Mouse (Mus musculus) right cerebral cortex, postnatal 10 days (tissue): ENCODE measurements around the gene Nab2.
A peak's percentile ranks its signal among the peaks of the same experiment; 100 is the strongest.

ENCODE experiments used
- DNase-seq, 2 experiments: peaks; one replicate each; pipeline ENCODE4 v3.0.0; 2021; ENCODE audit warnings: low spot score in 2 of 2

Nab2 gene

DNA sequence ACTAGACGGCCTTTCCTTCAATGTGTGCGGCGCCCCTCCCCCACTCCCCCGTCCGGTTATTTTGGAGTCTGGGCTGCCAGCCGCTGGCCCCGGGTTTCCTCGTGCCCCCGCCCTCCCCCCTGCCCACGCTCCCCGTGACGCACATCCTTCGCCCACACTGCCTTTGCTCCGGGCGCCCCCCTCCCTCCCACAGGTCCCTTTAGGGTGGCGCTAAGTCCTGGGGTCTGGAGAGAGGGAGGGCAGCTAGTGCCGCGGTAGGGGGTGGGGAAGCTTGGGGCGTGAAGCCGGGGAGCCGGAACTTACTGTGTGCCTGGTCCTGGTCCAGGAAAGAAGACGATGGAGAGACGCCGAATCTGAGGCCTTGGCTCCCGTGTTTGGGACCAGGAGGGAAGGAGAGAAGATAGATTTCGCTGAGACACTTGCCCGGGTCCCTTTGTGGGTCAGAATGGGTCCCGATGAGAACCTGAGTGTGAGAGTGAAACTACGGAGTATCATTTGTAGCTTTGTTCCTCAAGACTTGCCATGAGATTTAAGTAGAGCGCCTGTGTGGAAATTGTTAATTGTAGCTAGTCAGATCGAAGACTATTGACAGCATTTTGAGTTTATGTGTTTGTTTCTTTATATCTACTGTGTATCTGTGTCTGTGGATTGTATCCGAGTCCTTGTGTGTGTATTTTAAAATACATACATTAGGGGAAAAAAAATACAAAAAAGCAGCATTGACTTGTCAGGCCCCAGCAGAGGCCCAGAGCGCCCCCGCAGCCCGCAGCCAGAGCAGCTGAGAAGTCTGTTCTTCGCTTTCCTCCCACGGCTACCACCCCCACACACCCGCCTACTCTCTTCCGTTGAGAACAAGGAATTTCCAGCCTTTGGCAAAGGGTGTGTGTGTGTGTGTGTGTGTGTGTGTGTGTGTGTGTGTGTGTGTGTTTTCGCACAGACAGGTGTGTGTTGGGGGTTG lies at the start of gene Nab2:
Gene Nab2 (minus strand): TSS at position 476 of the 958 bp plus-strand sequence.
- peak; percentile 88 to 89 for DNase-seq

DNA sequence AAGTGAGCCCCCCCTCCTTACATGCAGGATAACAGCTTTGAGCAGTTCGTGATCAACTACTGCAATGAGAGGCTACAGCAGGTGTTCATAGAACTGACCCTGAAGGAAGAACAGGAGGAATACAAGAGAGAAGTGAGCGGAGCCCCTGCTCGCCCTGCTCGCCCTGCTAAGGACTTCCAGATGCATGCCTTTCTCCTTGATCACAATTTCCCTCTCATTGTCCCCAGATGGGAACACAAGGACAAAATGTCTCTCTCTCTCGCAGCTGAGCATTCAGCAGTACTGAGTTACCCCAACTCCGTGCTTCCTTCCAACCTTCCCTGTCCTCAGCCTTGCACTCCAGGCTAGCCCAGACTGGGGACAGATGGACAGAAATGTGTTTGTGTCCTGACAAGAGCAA lies 44.4 kb upstream of the Nab2 start:
- no peak for DNase-seq

DNA sequence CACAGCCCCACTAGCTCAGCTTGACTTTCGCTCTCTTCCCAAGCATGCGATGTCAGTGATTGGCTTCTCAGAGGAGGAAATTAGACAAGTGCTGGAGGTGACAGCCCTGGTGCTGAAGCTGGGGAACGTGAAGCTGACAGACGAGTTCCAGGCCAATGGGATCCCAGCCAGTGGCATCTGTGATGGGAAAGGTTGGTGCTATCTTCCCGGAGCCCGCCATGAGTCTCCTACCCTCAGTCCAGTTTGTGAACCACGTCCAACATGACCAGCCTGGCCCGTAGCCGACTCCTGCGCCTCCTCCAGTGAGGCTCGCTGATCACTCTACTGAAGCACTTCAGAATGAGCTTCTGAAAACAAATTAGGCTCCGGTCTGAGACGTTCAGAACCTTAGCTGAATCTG lies 42.0 kb upstream of the Nab2 start:
- no peak for DNase-seq

DNA sequence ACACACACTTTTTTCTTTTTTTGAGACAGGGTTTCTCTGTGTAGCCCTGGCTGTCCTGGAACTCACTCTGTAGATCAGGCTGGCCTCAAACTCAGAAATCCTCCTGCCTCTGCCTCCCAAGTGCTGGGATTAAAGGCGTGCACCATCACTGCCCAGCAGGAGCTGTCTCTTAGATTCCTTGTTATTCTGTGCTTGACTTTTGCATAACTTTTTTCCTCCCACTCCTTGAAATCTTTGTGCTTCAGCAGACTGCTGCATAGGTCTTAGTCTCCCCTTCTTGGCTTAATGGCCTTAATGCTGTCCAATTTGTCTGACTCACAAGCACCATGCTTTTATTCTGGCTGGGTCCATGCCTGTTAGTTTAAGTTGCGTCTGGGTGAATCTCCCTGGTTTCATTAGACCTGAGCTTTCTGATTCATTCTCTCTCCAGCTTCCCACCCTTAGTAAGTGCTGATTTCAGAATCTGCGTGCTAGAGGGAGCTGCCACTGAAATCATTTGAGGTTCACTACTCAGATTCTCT lies 40.5 kb upstream of the Nab2 start:
- DNase-seq, result no peak

DNA sequence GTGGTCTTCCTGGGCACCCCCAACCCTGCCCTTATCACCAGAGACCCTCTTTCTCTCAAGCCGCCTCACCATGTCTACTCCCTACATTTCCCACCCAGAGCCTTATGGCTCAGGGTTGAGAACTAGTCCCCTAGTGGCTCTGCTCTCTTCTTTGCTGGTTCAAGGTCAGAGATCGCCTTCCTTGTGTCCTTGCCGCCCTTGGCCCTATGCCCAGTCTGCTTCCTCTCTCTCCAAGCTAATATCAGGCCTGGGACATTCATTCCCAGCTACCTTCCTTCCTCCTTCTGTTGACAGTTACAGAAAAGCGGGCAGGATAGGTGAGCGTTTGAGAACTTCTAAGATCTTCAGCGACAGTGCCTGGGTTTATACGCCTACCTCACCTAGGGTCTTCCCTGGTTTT lies 39.4 kb upstream of the Nab2 start:
- no peak for DNase-seq

DNA sequence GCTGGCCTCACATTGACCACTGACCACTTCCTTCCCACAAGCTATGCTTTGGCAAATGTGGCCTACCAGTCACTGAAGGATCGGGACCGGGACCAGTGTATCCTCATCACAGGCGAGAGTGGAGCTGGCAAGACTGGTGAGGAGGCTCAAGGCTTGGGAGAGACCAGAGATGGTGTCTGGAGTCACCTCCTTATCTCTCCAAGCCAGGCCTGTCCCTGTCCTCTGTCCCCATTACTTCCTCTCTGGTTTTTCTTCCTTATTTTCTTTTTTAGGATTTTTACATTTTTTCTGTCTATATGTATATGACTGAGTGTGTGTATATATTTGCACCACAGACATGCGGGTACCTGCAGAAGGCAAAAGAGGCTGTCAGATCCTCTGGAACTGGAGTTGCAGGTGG lies 37.4 kb upstream of the Nab2 start:
- no peak for DNase-seq

DNA sequence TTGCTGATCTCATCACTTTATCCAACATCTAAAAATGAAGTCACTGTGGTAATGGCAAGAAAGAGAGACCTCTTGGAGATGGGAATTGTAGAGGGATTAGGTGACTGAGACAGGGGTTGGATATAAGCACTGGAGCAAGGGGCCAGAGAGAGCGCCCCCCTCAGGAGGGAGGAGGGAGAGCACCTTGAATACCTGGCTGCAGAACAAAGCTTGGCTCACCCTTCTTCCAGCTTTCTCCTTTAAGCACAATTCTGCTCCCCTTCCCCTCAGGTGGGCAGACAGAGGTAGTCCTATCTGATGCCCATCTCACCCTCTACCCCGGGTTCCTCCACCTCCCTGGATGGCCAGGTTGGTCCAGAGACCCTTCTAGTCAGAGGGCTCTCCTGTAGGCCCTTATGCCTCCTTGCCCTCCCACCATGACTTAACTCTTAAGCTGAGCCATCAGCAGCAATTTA lies 36.4 kb upstream of the Nab2 start, which contains the start of gene Myo1a:
Gene Myo1a (plus strand): TSS at position 405 of the 455 bp plus-strand sequence.
- DNase-seq, result no peak

DNA sequence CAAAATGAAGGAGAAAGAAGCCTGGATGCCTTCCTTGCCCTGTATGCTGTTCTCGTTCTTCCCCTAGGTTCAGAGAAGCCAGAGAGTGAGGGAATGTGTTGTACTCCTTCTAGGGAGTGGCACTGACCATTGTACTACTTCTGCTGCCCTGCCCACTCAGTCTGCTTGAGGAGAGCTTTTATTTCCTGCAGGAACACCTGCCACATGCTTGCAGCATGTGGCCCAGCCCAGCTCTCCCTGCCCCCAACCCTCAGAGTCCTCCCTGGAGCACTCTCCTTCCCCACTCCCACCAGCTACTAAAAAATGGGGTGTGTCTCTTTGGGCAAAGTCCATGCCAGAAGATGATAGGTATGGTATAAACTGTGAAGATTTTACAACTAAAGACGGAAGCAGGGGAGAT lies 35.9 kb upstream of the Nab2 start:
- no peak for DNase-seq

DNA sequence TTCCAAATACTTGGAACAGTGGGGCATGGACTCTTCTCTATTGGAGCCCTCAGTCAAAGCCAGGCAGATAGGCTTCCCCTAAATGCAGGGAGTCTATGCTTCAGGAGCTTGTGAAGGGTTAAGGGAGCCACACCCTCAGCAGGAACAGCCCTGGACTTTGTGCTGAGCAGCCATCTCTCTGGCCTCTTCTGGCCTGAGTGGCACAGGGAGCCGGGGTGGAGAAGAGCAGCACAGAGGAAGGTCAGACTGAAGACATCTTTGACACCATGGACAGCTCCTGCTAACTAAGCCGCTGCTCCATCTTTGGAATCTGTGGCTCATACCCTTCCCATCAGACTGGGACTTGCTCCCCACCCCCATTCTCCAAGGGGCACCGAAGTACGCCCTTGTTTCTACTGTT lies 34.9 kb upstream of the Nab2 start:
- DNase-seq, result no peak

DNA sequence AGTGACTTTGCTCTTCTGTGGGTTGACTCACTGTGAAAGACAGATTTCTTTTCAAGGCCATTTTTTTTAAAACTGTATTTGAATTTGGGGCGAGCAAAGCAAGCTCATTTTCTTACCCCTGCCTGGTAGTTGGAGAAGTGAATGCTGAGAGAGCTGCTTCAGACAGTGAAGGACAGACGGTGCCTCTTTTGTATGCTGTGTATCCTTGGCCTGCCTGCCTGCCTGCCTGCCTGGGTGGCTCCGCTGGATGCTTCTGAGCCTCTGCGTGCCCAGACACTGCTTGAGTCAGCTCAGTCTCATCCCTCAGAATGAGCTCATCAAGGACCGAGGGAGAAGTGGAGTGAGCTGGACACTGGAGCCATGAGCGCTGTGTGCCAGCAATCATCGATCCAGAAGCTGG lies 30.6 kb upstream of the Nab2 start:
- DNase-seq, result no peak

DNA sequence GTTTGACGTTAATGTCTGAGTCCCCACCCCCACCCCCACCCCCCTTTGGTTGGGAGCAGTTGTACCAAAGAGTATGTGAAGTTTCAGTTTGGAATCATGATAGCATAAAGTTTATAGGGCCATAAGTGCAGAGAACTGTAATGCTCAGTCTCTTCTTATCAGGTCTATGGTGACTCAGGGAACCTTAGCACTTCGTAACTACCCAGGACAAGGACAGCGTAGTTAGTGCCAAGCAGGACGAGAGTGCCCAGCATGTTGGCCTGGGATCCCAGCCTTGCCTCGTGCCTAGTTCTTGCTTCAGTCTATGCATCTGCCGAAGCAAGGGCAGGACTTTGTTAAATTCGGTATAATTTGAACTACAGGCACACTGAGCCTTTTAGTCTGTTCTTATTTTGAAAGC lies 27.4 kb upstream of the Nab2 start:
- DNase-seq, result no peak

DNA sequence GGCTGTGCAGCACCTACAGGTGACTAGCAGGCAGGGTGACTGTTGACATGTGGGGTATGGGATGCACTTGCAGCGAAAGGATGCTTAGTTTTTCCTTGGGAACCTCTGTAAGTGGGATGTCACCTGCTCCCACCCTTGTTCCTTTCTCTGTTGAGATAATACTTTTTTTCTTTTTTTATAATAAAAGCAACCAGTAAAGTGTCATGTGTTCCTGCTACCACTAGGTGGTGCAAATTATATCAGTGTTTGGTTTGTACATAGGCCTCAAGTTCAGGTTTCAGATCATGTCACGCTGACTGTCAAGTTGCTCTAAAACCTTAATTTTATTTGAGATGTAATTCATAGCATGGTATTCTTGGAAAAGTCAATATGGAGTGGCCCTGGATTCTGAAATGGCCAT lies 26.3 kb upstream of the Nab2 start:
- DNase-seq, result no peak

DNA sequence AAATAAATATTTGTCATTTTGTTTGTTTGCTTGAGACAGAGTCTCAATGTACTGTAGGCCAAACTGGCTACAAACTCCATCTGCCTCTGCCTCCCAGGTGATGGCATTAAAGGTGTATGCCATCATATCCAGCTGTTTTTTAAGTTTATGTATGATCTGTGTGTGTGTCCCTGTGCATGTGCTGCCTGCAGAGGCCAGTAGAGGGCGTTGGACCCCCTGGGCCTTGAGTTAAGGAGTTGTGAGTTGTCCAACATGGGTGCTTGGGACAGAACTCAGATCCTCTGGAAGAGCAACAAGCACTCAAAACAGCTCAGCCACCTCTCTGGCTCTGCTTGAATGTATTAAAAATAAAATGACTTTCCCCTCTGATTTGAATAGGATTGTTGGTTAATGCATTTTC lies 22.7 kb upstream of the Nab2 start:
- DNase-seq, result no peak

DNA sequence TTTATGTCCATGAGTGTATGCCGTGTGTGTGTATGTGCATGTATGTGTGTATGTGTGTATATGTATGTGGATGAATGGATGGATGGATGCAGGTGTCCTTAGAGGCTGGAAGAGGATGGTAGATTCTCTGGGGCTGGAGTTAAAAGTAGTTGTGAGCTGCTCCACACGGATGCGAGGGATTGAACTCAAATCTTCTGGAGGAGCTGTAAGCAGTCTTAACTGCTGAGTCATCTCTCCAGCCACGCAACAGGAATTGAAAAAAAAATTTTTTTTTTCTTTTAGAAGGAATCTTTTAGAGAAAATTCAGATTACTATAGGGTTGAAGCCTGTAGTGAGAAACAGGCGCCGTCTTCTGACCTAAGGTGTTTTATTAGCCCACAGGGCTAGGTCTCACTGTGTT lies 14.5 kb upstream of the Nab2 start:
- no peak for DNase-seq

DNA sequence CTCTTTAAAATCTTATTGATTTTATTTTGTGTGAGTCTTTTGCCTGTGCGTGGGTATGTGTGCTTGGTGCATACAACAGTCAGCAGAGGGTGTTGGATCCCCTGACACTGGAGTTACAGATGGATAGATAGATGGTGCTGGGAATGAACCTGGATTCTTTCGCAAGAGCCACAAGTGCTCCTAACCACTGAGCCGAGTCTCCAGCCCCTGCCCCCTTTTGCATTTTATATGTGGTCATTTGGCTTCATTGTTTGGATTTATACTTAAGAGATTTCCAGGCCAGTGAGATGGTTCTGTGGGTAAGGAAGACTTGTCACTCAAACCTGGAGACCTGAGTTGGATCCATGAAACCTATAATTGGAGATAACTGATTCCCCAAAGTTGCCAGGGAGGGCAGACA lies 11.5 kb upstream of the Nab2 start:
- DNase-seq, result no peak

DNA sequence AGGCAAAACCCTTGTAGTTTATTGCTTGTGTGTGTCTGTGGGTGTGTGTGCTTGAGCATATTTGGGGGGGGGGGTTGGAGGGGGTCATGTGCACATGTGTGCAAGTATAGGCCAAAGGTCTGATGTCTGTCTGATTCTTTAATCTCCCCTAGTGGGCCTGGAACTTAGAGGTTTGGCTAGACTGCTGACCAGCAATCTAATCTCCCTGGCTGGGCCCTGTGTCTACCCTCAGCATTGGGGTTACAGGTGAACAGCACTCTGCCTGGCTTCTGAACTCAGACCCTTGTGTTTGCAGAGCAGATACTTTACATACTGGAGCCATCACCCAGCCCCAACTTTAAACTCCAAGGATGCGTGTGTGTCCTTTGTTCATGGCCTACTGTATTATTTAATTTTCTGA lies 10.8 kb upstream of the Nab2 start:
- no peak for DNase-seq

DNA sequence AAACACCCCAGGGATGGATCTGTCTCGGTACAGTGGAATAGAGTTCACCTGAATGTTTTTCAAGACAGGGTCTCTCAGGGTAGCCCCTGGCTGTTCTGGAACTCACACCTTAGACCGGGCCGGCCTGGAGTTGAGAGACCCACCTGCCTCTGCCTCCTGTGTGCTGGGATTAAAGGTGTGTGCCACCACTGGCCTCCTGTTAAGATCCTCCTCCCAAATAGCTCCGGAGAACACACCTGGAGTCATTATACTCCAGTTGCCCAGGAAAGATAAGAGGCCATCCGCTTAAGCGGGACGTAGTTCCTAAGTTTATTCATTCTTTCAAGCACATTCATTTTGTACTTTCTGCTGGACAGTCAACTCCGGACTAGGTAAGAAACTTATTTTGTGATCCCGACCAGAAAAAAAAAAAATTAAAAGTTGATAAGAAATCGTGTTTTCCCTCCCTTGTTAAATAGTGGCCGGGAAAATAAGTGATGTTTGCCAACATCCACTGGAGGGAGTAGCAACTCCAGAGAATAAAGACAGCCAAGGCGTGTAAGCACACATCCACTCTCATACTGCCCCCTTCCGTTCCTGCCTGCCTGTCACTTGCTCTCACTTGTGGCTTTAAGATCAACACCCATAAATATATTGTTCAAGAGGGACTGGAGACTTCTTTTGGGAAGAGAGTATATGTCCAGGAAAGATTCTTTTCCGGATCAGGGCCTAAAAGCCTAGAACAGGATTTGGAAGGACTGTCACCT lies 9.4 kb upstream of the Nab2 start:
- DNase-seq, result peak; percentile 79 to 82

DNA sequence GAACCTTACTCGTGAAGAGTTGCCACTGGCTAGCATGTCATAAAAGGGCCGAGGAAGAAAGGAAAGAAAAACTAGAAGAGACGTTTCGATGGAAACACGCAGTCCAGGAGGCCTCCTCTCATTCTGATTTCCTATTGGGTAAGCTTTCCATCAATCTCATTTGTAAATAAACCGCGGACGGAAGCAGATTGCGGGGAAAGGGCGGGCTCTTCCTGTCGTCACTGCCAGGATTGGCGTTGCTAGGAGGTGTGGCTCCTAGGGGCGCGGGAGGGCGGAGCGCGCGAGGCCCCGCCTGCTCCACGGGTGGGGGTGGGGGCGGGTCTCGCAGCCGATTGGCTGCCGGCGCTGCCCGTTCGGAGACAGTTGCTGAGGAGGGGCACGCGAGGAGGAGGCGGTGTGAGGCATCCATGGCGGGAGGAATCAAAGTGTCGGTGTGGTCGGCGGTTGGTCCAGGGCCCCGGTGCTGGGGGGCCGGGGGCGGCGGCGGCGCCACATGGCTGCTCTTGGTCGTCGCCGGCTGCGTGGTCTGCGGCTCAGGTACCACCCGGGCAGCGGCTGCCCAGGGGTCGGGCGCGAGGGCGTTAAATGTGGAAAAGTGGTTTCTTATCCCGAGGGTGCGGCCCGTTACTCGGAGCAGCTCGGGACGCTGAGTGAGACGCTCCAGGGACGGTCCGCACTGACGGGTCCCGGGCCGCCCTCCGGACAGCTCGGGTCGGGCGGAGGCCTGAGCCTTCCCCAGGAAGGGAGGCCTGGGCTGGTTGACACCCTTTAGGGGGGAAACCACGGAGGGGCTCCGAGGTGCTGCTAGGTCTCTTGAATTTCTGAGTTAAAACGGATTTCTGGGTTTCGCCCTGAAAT lies 8.6 kb upstream of the Nab2 start:
- peak; percentile 97 for DNase-seq

DNA sequence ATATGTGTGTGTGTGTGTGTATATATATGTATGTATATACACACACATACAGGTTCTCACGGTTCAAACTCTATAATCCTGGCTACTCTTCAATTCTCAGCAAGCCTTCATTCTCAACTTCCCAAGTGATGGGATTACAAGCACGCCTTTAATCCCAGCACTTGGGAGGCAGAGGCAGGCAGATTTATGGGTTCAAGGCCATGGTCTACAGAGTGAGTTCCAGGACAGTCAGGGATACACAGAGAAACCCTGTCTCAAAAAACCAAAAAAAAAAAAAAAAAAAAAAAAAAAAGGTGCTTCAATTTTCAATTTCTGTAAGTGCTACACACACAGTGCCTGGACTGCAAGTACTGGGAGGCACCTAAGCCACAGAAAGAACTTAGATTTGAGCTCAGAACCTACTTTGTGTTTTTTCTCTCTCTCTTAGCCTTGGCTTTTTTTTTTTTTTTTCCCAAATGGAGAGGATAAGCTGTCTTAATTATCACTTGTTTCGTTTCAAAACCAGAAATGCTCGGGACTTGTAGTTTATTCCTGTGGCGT lies 7.6 kb upstream of the Nab2 start:
- no peak for DNase-seq

DNA sequence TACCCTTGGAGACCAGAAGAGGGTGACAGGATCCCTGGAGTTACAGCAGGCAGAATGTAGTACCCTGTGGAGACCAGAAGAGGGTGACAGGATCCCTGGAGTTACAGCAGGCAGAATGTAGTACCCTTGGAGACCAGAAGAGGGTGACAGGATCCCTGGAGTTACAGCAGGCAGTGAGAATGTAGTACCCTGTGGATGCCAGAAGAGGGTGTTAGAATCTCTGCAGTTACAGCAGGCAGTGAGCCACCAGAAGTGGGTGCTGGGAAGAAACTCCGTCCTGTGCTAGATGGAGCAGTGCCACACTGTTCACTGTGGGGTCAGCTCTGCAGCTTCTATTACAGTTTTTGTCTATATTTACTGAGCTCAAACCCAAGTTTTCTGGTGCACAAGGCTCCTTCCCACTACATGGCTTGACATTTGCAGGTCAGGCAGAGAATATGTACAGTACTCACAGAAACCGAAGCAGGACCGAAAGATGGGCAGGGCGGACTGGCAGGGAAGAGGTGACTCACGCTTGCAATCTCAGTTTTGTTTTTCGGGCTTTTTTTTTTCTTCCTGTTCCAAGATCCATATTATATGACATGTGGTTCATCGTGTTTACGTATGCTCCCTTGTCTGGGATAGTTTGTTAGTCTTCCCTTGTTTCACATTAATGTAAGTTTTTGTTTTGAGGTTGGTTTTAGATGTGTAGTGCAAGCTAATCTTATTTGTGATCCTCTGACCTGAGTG lies 6.6 kb upstream of the Nab2 start:
- peak; percentile 91 to 93 for DNase-seq
